Mouse (Mus musculus) megakaryocyte, embryonic 14.5 days (primary cell): Measurements from ENCODE around the gene Tbk1.

ENCODE experiments used
- FLI1 ChIP-seq: IDR thresholded peaks from 2 replicates; pipeline ENCODE4 v1.6.1; 2012; ENCODE audit warnings: low read length, inconsistent platforms, mixed read lengths
- GATA1 ChIP-seq: IDR thresholded peaks from 3 replicates; pipeline ENCODE4 v1.6.1; 2012; ENCODE audit warnings: mixed read lengths, low read length, inconsistent platforms, borderline replicate concordance

GRCm38 (mm10) chr10:121558231-121558630 is 28.4 kb downstream of the Tbk1 start:
- no peak for TF ChIP-seq FLI1
- no peak for TF ChIP-seq GATA1
